Mouse (Mus musculus): ENCODE measurements around the gene Afap1l2. TPM values are rescaled to one million over a fixed set of nuclear protein-coding genes. Genes with fewer than 3 reads are reported as not detected.

The Afap1l2 gene
- polyA plus RNA-seq, 1 experiment from 2014 or later: 3.8 TPM

GRCm38 (mm10) chr19:56915084-56915483 is 92.9 kb downstream of the Afap1l2 start:
- peak overlapping the region; percentile 59; the same call in 1 of the 2 replicates for H3K27ac ChIP-seq
- 58% methylated on average over 6 of the region's 6 CpGs for WGBS
- H3K27me3 ChIP-seq (ENCODE audit: insufficient read depth, poor library complexity, severe bottlenecking): no peaks in the 10 kb centered on the region
- 0 out of 2 replicates have a peak, but pooled peaks cover 4% of the 10 kb centered on the region for H3K9me3 ChIP-seq
- peaks cover 9% of the 10 kb centered on the region; the same call in 1 of the 2 replicates for H3K4me1 ChIP-seq (replicated peaks)
- H3K36me3 ChIP-seq: peaks cover 7% of the 10 kb centered on the region
- DNase-seq (ENCODE audit: low spot score): peak; percentile 19
- no peak overlapping the region for H3K4me3 ChIP-seq

GRCm38 (mm10) chr19:56914658-56915057 is 93.4 kb downstream of the Afap1l2 start:
- no peak overlapping the region for H3K27ac ChIP-seq
- H3K36me3 ChIP-seq: peaks cover 7% of the 10 kb centered on the region
- no peak overlapping the region for H3K4me3 ChIP-seq
- WGBS: 93% methylated on average over 3 of the region's 3 CpGs
- no peaks in the 10 kb centered on the region for H3K27me3 ChIP-seq (ENCODE audit: insufficient read depth, poor library complexity, severe bottlenecking)
- 0 out of 2 replicates have a peak, but pooled peaks cover 4% of the 10 kb centered on the region for H3K9me3 ChIP-seq
- peaks cover 9% of the 10 kb centered on the region; the same call in 1 of the 2 replicates for H3K4me1 ChIP-seq (replicated peaks)
- DNase-seq (ENCODE audit: low spot score): no peak

DNA sequence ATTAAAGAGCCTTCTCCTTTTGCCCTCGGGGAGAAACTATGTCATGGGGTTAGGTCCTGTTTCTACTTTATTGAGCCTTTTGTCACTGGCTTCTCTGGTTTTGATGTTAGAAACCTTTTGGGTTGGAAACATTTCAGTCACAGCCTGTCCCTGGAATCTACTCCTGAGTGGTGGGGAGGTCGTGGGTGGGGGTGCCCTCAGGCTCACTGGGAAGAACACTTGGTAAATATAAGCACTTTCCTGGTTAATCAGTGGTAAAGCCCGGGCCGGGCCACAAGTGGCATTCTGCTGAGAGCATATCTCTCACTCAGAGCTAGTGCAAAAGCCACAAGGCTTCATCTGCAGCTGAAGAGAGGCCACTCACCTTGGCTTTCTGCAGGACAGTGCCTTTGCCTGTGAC is 94.3 kb downstream of the Afap1l2 start:
- no peak for DNase-seq (ENCODE audit: low spot score)
- Histone ChIP-seq H3K4me1 (replicated peaks) (peaks cover 12% of the 10 kb centered on the region), H3K36me3 (peaks cover 7% of the 10 kb centered on the region), H3K4me3 (no peak overlapping the region), H3K27me3 (ENCODE audit: insufficient read depth, poor library complexity, severe bottlenecking) (no peaks in the 10 kb centered on the region), H3K27ac (no peak overlapping the region), H3K9me3 (0 out of 2 replicates have a peak, but pooled peaks cover 4% of the 10 kb centered on the region)
- 83% methylated on average over 4 of the region's 4 CpGs for WGBS

DNA sequence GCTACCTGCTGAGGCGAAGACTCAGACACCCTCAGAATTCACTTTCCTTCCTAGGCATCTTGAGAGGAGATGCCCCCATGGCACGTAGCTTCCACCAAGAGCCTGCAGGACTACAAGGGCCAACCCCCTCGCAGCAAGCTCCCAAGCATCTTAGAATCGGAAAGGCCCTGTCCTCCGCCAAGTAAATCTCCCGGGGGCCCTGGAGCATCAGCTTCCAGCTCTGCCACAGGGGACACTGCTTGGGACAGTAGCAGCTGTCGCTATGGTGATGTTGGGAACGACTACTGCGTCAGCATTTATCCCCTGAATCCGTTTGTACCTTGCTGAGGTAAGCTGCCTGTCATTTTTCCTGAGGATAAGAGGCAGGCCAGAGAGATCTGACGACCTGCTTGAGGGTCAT is 97.5 kb downstream of the Afap1l2 start:
- 0 out of 2 replicates have a peak, but pooled peaks cover 4% of the 10 kb centered on the region for H3K9me3 ChIP-seq
- 62% methylated on average over 11 of the region's 11 CpGs for WGBS
- peaks cover 7% of the 10 kb centered on the region for H3K36me3 ChIP-seq
- DNase-seq (ENCODE audit: low spot score): no peak
- H3K4me1 ChIP-seq (replicated peaks): peaks cover 22% of the 10 kb centered on the region
- no peak overlapping the region for H3K27ac ChIP-seq
- no peaks in the 10 kb centered on the region for H3K27me3 ChIP-seq (ENCODE audit: insufficient read depth, poor library complexity, severe bottlenecking)
- H3K4me3 ChIP-seq: no peak overlapping the region

DNA sequence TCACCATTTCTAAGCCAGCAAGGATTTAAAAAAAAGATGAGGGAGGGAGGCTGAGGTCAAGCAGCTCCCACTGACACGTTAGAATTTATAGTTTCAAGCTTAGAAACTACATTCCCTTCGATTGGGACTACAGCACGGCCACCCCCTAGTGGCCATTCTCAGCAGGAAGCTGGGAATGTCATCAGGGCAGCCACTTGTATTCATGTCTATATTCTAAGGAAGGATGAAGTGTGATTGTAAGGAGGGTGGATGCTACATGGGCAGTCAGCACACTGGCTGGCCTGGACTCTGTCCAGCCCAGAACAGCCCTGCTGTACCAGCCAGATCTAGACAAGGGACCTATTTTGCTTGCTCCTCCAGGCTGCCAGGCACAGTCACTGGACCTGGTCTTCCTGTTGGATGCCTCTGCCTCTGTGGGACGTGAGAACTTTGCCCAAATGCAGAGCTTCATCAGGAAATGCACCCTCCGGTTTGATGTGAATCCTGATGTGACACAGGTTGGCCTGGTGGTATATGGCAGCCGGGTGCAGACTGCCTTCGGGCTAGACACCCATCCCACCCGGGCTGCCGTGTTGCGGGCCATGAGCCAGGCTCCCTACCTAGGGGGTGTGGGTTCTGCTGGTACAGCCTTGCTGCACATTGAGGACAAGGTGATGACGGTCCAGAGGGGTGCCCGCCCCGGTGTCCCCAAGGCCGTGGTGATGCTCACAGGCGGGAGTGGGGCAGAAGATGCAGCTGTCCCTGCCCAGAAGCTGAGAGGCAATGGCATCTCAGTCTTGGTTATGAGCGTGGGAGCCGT is 99.4 kb downstream of the Afap1l2 start:
- Histone ChIP-seq H3K4me3 (no peak overlapping the region), H3K27me3 (ENCODE audit: insufficient read depth, poor library complexity, severe bottlenecking) (no peaks in the 10 kb centered on the region), H3K4me1 (replicated peaks) (peaks cover 30% of the 10 kb centered on the region), H3K27ac (peak overlapping the region; percentile 26; the same call in 1 of the 2 replicates), H3K9me3 (no peaks in the 10 kb centered on the region), H3K36me3 (no peaks in the 10 kb centered on the region)
- peak; percentile 64 for DNase-seq (ENCODE audit: low spot score)
- 78% methylated on average over 17 of the region's 17 CpGs for WGBS

GRCm38 (mm10) chr19:56907850-56908249 is 100.2 kb downstream of the Afap1l2 start:
- WGBS: 52% methylated on average over 3 of the region's 3 CpGs

GRCm38 (mm10) chr19:56905395-56905794 is 102.6 kb downstream of the Afap1l2 start:
- Histone ChIP-seq H3K4me3 (no peak overlapping the region), H3K4me1 (replicated peaks) (peaks cover 23% of the 10 kb centered on the region), H3K27me3 (ENCODE audit: insufficient read depth, poor library complexity, severe bottlenecking) (no peaks in the 10 kb centered on the region), H3K36me3 (no peaks in the 10 kb centered on the region), H3K9me3 (no peaks in the 10 kb centered on the region), H3K27ac (no peak overlapping the region)
- WGBS: 85% methylated on average over 7 of the region's 7 CpGs
- no peak for DNase-seq (ENCODE audit: low spot score)

More at GRCm38 (mm10) chr19:56907850-56908249, 100.2 kb downstream of the Afap1l2 start:
- Histone ChIP-seq H3K27me3 (ENCODE audit: insufficient read depth, poor library complexity, severe bottlenecking) (no peaks in the 10 kb centered on the region), H3K4me3 (no peak overlapping the region), H3K4me1 (replicated peaks) (peaks cover 30% of the 10 kb centered on the region), H3K27ac (no peak overlapping the region), H3K36me3 (no peaks in the 10 kb centered on the region), H3K9me3 (no peaks in the 10 kb centered on the region)
- DNase-seq (ENCODE audit: low spot score): no peak

GRCm38 (mm10) chr19:56904095-56904494 is 103.9 kb downstream of the Afap1l2 start:
- 86% methylated on average over 3 of the region's 3 CpGs for WGBS
- peaks cover 22% of the 10 kb centered on the region for H3K4me1 ChIP-seq (replicated peaks)
- H3K36me3 ChIP-seq: no peaks in the 10 kb centered on the region
- no peaks in the 10 kb centered on the region for H3K9me3 ChIP-seq
- no peaks in the 10 kb centered on the region for H3K27me3 ChIP-seq (ENCODE audit: insufficient read depth, poor library complexity, severe bottlenecking)
- no peak overlapping the region for H3K4me3 ChIP-seq
- H3K27ac ChIP-seq: no peak overlapping the region
- DNase-seq (ENCODE audit: low spot score): no peak

DNA sequence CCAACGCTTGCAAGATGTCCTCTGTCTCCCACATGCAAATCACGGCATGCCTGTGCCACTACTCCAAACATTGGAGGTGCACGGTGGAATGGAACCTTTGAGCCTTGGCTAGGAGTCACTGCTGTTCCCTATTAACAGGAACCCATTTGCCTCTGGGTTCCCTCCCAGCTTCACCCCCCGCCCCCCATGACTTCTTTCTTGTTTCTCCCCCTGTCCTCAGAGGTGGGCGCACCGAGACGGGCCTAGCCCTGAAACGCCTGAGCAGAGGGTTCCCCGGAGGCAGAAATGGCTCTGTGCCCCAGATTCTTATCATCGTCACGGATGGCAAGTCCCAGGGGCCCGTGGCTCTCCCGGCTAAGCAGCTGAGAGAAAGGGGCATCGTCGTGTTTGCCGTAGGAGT is 110.4 kb downstream of the Afap1l2 start:
- Histone ChIP-seq H3K36me3 (no peaks in the 10 kb centered on the region), H3K4me1 (replicated peaks) (no peaks in the 10 kb centered on the region), H3K4me3 (no peak overlapping the region), H3K9me3 (no peaks in the 10 kb centered on the region), H3K27ac (no peak overlapping the region), H3K27me3 (ENCODE audit: insufficient read depth, poor library complexity, severe bottlenecking) (no peaks in the 10 kb centered on the region)
- DNase-seq (ENCODE audit: low spot score): no peak
- 82% methylated on average over 16 of the region's 16 CpGs for WGBS

- Histone ChIP-seq H3K9me3 (no peaks in the 10 kb centered on the region), H3K36me3 (no peaks in the 10 kb centered on the region), H3K27me3 (ENCODE audit: insufficient read depth, poor library complexity, severe bottlenecking) (no peaks in the 10 kb centered on the region), H3K27ac (no peak overlapping the region), H3K4me1 (replicated peaks) (peaks cover 8% of the 10 kb centered on the region), H3K4me3 (no peak overlapping the region)
- WGBS: 89% methylated on average over 5 of the region's 5 CpGs
- DNase-seq (ENCODE audit: low spot score): no peak
Observed at GRCm38 (mm10) chr19:56893326-56893725, 114.7 kb downstream of the Afap1l2 start.

DNA sequence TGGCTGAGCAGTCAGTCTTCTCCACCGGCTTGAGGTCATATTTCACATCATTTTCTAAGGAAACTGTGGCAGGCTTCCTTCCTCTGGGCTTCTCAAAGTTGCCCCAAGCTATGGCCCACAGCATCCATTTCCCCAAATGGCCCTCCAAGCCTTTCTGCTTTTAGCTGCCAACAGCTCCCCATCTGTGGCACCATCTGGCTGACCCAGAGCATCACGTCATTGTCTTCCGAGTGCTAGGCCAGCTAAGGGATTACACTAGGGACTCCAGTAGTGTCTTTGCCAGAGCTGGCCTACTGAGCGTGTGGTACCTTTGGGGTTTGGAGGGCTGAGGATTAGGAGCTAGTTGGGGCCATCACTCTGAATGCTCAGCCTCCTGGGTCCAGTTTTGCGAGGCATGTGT is 115.4 kb downstream of the Afap1l2 start:
- Histone ChIP-seq H3K27me3 (ENCODE audit: insufficient read depth, poor library complexity, severe bottlenecking) (no peaks in the 10 kb centered on the region), H3K4me1 (replicated peaks) (peaks cover 8% of the 10 kb centered on the region), H3K36me3 (no peaks in the 10 kb centered on the region), H3K4me3 (no peak overlapping the region), H3K9me3 (no peaks in the 10 kb centered on the region), H3K27ac (no peak overlapping the region)
- WGBS: 86% methylated on average over 5 of the region's 5 CpGs
- DNase-seq (ENCODE audit: low spot score): no peak

DNA sequence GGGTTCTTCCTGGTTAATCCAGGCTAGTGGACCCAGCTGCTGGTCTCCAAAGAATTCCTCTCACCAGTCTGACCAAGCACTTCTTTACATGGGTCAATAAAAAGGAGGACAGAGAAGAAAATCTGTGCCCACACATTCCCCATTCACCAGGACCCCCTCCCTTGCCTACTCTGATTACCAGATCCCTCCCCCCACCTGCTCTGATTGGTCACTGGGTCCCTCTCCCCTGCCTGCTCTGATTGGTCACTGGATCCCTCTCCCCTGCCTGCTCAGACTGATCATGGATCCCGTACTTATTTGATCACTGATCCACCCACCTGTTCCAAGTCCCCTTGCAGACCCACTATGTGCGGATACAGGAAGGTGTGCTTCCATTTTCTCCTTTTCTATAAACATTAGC is 116.6 kb downstream of the Afap1l2 start:
- Histone ChIP-seq H3K27ac (no peak overlapping the region), H3K36me3 (no peaks in the 10 kb centered on the region), H3K9me3 (no peaks in the 10 kb centered on the region), H3K4me3 (no peak overlapping the region), H3K27me3 (ENCODE audit: insufficient read depth, poor library complexity, severe bottlenecking) (no peaks in the 10 kb centered on the region), H3K4me1 (replicated peaks) (peaks cover 8% of the 10 kb centered on the region)
- DNase-seq (ENCODE audit: low spot score): no peak
- 54% methylated on average over 2 of the region's 2 CpGs for WGBS

DNA sequence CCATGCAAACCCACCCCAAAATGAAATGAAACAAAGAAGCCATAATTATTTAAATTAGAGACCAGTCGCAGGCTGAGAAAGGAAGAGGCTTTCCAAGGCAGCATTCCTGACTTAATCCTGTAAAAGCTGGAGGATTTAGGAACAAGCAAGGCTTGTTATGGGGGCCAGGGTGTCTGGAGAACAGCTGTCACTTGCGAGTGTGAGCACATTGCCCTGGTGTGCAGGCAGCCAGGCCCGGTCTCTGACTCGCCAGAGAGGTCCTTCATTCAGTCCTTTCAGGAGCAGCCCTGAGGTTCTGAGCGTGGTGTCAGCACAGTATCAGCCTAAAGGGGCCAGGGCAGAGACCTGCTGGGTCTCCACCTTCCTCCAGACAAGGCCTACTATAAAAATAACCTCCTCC is 119.4 kb downstream of the Afap1l2 start:
- DNase-seq (ENCODE audit: low spot score): no peak
- no peaks in the 10 kb centered on the region for H3K36me3 ChIP-seq
- WGBS: 84% methylated on average over 5 of the region's 5 CpGs
- no peaks in the 10 kb centered on the region for H3K27me3 ChIP-seq (ENCODE audit: insufficient read depth, poor library complexity, severe bottlenecking)
- H3K9me3 ChIP-seq: no peaks in the 10 kb centered on the region
- no peak overlapping the region for H3K4me3 ChIP-seq
- no peak overlapping the region for H3K27ac ChIP-seq
- H3K4me1 ChIP-seq (replicated peaks): peaks cover 8% of the 10 kb centered on the region
